Mouse (Mus musculus): ENCODE measurements around the gene Casz1. TPM values are rescaled to one million over a fixed set of nuclear protein-coding genes. Genes with fewer than 3 reads are reported as not detected.

Gene Casz1
- polyA plus RNA-seq, 1 experiment from 2014 or later = 20.7 TPM

DNA sequence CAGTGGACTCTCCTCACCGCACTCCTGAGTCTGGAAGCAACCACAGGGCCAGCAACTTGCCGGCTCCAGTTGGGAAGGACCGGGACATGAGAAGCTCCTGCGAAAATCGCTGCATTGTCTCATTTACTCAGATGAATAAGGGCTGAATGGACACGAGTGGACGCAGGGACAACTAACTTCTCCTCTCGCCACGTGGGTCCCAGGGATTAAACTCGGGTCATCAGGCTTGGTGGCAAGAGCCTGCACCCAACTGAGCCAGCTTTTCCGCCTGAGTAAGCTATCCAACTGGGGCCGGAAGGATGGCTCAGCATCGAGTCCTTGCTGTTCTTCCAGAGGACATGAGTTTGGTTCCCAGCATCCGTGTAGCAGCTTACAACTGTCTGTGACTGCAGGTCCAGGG is 169.2 kb downstream of the Casz1 start:
- Histone ChIP-seq H3K4me3 (no peak overlapping the region), H3K36me3 (no peaks in the 10 kb centered on the region), H3K9me3 (replicated peaks) (no peaks in the 10 kb centered on the region), H3K4me2 (no peak overlapping the region), H3K9ac (no peak overlapping the region), H3K27me3 (no peaks in the 10 kb centered on the region), H3K27ac (no peak overlapping the region), H3K4me1 (replicated peaks) (peaks cover 56% of the 10 kb centered on the region)
- no peak for ATAC-seq (replicated peaks; ENCODE audit: insufficient number of reproducible peaks, insufficient read depth, low FRiP score, low read depth)
- WGBS = 88% methylated on average over 14 of the region's 14 CpGs

DNA sequence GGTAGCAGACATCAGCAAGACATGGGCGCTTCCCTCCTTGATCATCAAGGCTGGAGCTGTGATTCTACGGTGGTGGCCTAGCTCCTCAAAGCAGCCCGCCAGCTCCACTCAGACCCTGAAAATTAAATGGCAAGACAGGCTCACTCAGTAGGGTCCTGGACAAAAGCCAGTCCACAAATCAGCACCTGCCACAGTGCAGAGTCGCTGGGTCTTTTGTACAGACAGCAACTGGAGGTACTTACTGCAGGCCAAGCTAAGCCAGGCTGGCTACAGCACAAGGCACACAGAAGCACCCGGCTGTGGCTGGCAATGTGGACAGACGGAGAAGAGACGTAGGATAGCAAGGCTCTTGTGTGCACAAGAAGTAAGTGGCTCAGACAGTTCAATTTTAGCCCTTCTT is 170.6 kb downstream of the Casz1 start:
- Histone ChIP-seq H3K27ac (peak overlapping the region; percentile 64), H3K27me3 (no peaks in the 10 kb centered on the region), H3K4me2 (no peak overlapping the region), H3K4me1 (replicated peaks) (peaks cover 55% of the 10 kb centered on the region), H3K4me3 (no peak overlapping the region), H3K9me3 (replicated peaks) (no peaks in the 10 kb centered on the region), H3K9ac (no peak overlapping the region), H3K36me3 (no peaks in the 10 kb centered on the region)
- WGBS = 48% methylated on average over 7 of the region's 7 CpGs
- ATAC-seq (replicated peaks; ENCODE audit: insufficient number of reproducible peaks, insufficient read depth, low FRiP score, low read depth) = peak; percentile 38; the same call in 1 of the 2 replicates

DNA sequence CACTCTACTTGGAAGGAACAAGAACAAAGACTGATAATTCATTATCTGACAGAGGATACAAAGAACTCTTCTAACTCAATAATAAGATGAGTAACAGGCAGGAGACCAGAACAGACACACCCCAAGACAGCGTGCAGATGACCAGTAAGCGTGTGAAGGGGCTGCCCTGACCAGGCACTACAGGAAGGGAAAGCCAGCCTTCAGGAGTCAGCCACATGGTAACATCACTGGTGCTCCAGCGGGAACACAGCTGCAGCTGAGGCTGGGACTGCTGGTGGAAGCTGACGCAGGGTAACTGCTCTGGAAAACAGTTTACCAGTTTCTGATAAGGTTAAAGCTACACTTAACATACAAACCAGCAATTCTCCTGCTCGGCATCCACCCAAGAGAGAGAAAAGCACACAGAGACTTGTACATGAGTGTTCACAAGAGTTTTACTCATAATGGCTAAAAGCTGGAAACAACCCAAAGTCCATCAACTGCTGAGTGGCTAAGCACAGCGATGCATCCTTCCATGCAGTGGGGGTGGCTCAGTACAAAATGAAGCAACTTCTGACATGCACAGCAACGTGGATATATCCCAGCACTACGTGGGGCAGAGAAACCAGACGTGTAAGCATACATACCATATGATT is 174.1 kb downstream of the Casz1 start:
- no peak overlapping the region for H3K9ac ChIP-seq
- H3K27me3 ChIP-seq = no peaks in the 10 kb centered on the region
- peak overlapping the region; percentile 37; the same call in 1 of the 2 replicates for H3K27ac ChIP-seq
- no peak for ATAC-seq (replicated peaks; ENCODE audit: insufficient number of reproducible peaks, insufficient read depth, low FRiP score, low read depth)
- no peak overlapping the region for H3K4me2 ChIP-seq
- no peak overlapping the region for H3K4me3 ChIP-seq
- H3K4me1 ChIP-seq (replicated peaks) = peaks cover 49% of the 10 kb centered on the region
- 62% methylated on average over 9 of the region's 9 CpGs for WGBS
- no peaks in the 10 kb centered on the region for H3K9me3 ChIP-seq (replicated peaks)
- H3K36me3 ChIP-seq = no peaks in the 10 kb centered on the region

DNA sequence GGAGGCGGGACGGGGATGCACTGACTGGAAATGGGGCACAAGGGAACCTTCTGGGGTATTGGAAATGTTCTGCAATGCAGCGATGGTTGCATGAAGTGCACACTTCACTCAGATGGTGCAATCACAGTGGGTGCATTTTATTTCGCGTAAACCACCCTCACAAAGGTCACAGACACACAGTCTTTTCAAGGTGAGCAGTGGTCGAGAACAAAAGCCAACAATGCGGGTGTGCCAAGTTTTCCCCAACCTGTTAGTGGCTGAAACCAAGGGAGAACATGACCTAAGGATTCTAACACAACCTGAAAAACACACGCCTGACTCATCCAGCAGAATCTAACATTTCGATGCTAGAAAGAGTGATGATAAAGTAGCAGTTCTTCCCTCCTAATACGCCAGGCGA is 174.7 kb downstream of the Casz1 start:
- WGBS = 78% methylated on average over 11 of the region's 11 CpGs
- Histone ChIP-seq H3K4me3 (no peak overlapping the region), H3K4me1 (replicated peaks) (peaks cover 49% of the 10 kb centered on the region), H3K9ac (no peak overlapping the region), H3K9me3 (replicated peaks) (no peaks in the 10 kb centered on the region), H3K27me3 (no peaks in the 10 kb centered on the region), H3K36me3 (0 out of 2 replicates have a peak, but pooled peaks cover 5% of the 10 kb centered on the region), H3K4me2 (no peak overlapping the region), H3K27ac (peak overlapping the region; percentile 37; the same call in 1 of the 2 replicates)
- no peak for ATAC-seq (replicated peaks; ENCODE audit: insufficient number of reproducible peaks, insufficient read depth, low FRiP score, low read depth)

DNA sequence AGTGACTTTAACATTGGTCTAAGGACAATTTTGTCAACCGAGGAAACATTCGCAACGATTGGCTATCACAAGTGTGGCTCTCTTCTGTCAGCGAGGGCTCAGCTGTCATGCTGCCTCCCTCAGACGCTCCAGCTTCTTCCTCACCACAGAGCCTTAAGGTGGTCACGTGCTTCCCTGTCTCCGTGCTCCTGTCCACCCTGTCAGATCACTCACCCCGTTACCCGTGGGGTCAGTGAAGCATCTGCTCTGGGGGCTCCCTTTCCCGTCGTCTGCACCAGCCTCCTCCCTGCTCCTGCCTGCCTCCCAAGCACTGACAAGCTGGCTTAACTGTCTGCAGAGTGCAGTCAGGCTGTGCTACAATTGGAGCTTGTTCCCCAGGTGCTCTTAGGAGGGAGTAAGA is 175.6 kb downstream of the Casz1 start:
- no peak overlapping the region for H3K9ac ChIP-seq
- H3K27me3 ChIP-seq = no peaks in the 10 kb centered on the region
- no peak overlapping the region for H3K4me3 ChIP-seq
- ATAC-seq (replicated peaks; ENCODE audit: insufficient number of reproducible peaks, insufficient read depth, low FRiP score, low read depth) = no peak
- H3K4me1 ChIP-seq (replicated peaks) = peaks cover 44% of the 10 kb centered on the region
- H3K27ac ChIP-seq = no peak overlapping the region
- 44% methylated on average over 11 of the region's 11 CpGs for WGBS
- H3K9me3 ChIP-seq (replicated peaks) = no peaks in the 10 kb centered on the region
- H3K4me2 ChIP-seq = no peak overlapping the region
- H3K36me3 ChIP-seq = 0 out of 2 replicates have a peak, but pooled peaks cover 5% of the 10 kb centered on the region

DNA sequence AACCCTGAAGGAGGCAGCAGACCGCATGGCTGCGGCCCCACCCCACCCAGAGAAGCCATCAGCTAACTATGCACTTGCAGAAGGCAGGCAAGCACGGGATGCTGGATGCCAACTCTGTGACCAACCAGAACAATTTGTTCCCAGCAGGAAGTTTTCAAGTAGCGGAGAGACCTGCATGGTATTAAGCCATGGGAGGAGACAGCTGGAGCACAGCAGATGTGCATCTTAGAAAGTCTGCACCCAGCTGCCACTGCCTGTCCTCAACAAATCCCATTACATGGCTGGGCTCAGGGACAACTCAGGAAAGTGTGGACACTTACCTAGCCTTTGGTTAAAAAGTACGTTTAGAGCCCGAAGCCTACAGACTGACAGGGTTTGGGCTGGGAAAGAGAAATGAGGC is 178.0 kb downstream of the Casz1 start:
- H3K9ac ChIP-seq = no peak overlapping the region
- H3K9me3 ChIP-seq (replicated peaks) = no peaks in the 10 kb centered on the region
- no peak overlapping the region for H3K4me2 ChIP-seq
- 0 out of 2 replicates have a peak, but pooled peaks cover 5% of the 10 kb centered on the region for H3K36me3 ChIP-seq
- no peak for ATAC-seq (replicated peaks; ENCODE audit: insufficient number of reproducible peaks, insufficient read depth, low FRiP score, low read depth)
- no peak overlapping the region for H3K4me3 ChIP-seq
- peaks cover 61% of the 10 kb centered on the region for H3K4me1 ChIP-seq (replicated peaks)
- no peaks in the 10 kb centered on the region for H3K27me3 ChIP-seq
- H3K27ac ChIP-seq = no peak overlapping the region
- WGBS = 70% methylated on average over 6 of the region's 6 CpGs

DNA sequence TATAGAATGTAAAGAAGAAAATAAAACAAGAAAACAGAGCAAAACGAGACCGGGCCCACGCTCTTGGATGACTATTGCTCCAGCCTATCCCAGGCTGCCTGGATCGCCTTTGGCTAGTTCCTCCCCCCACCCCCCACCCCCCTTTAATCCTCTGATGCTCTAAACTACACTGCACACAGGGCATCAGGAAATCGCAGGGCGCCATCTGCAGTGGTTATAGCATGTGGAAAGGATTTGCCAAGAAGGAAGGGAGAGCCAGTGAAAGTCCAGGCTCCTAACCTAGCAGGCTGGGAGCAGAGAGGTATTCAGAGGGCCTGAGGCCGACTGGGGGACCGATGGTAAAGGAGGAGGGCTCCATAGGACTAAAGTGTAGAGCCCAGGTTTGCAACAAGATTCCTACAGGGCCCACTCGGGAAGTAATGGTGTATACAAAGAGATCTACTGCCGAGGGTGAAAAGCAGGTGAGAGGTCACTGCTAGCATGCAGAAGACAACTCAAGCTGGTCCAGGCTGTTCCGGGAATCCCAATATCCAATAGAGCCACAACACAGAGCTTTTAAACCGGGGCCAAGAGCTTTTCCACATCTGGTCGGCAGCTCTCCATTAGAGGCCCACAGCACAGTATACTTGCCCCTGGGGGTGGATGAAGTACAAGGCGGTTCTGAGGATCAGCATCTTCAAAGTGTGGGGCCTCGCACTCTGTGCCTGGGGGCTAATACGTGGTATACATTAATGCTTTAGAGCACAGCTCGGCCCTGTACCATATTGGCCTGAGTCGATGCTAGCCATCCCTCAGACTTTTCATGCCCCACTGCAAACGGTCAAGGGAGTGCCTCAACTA is 180.7 kb downstream of the Casz1 start:
- Histone ChIP-seq H3K4me1 (replicated peaks) (peaks cover 54% of the 10 kb centered on the region), H3K4me2 (no peak overlapping the region)

DNA sequence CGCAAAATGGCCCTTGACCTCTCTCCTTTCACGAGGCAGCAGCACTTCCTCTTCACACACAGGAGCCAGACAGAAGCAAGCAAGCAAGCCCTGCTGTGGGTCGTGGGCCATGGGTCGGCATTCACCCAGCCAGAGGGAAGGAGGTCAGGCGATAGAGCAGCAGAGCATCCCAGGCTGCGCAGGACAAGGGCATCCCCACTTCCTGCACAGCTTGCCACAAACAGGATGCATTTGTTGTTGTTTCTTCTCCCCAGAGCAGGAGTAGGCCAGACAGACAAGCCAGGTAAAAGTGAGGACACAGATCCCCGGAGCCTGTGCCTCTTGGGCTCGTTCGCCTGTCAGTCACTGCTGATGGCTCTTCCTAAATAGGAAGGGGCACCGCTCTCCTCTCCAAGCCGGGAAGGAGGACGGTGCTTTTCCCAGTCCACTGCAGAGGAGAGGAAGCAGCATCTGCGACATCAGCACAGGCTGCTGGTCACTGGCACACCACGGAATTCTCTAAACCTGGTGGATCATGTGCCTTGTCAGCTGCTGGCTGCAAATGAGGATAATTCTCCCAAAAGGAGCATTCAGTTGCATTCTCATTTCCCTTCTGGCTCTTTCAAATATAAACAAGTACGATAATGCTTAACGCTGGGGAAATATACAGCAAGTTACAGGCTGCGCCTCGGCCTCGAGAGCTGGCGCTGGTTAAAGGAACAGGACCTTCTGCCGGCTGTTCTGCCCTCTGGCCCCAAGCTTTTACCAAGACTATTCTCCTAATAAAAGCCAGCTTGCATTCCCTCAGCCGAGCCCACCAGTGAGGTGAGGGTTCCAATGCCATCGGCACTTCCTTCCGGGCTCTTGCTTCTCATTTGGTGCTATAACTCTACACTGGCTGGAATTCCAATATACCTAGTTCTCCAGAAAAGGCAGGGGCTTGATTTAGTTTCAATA is 181.6 kb downstream of the Casz1 start:
- Histone ChIP-seq H3K9ac (no peak overlapping the region), H3K27ac (no peak overlapping the region), H3K4me3 (no peak overlapping the region), H3K4me2 (no peak overlapping the region), H3K36me3 (0 out of 2 replicates have a peak, but pooled peaks cover 5% of the 10 kb centered on the region), H3K9me3 (replicated peaks) (no peaks in the 10 kb centered on the region), H3K27me3 (no peaks in the 10 kb centered on the region), H3K4me1 (replicated peaks) (peaks cover 46% of the 10 kb centered on the region)
- WGBS = 55% methylated on average over 24 of the region's 24 CpGs
- ATAC-seq (replicated peaks; ENCODE audit: insufficient number of reproducible peaks, insufficient read depth, low FRiP score, low read depth) = no peak

More for the DNA sequence above, 180.7 kb downstream of the Casz1 start:
- Histone ChIP-seq H3K4me3 (no peak overlapping the region), H3K9me3 (replicated peaks) (no peaks in the 10 kb centered on the region), H3K36me3 (0 out of 2 replicates have a peak, but pooled peaks cover 5% of the 10 kb centered on the region), H3K9ac (no peak overlapping the region), H3K27ac (no peak overlapping the region), H3K27me3 (no peaks in the 10 kb centered on the region)
- WGBS = 78% methylated on average over 19 of the region's 19 CpGs
- ATAC-seq (replicated peaks; ENCODE audit: insufficient number of reproducible peaks, insufficient read depth, low FRiP score, low read depth) = no peak

DNA sequence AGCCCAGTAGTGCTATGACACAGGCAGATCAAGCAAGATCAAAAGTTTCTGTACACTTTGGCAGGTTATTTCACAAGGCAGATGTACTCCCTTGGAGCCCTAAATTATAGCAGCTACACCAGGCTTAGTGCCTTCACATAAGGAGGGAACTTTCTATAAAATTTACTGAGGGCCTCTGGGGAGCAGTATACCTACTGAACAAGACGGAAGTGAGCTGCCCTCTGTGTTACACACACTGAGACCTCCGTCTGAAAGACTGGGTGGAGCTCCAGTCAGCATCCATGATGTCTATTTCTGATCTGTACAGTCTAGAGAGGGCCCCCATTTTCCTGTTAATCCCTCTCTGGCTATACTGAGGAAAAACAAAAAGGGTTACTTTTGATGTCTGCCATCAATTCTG is 185.8 kb downstream of the Casz1 start:
- Histone ChIP-seq H3K9ac (no peak overlapping the region), H3K4me1 (replicated peaks) (peaks cover 32% of the 10 kb centered on the region), H3K4me3 (no peak overlapping the region), H3K27me3 (no peaks in the 10 kb centered on the region), H3K9me3 (replicated peaks) (no peaks in the 10 kb centered on the region), H3K27ac (no peak overlapping the region), H3K36me3 (no peaks in the 10 kb centered on the region), H3K4me2 (no peak overlapping the region)
- 42% methylated on average over 2 of the region's 2 CpGs for WGBS
- no peak for ATAC-seq (replicated peaks; ENCODE audit: insufficient number of reproducible peaks, insufficient read depth, low FRiP score, low read depth)

DNA sequence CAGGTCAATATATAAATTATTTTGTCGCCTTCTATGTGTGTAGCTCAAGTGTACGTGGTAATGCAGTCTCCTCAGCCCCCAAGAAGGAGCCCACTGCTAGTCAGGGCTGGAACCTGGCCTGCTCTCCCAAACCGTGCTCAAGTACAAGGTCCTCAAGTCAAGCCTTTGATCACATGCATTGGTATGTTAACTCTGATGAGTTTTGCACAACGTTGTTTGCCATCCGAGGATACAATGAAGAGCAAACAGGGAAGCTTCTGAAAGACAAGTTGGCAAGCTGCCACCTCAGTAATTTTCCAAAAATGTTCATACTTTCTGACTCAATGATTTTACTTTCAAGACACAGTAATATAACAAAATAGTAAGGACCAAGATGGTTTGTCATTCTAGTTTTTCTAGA is 189.7 kb downstream of the Casz1 start:
- Histone ChIP-seq H3K4me3 (no peak overlapping the region), H3K36me3 (no peaks in the 10 kb centered on the region), H3K9ac (no peak overlapping the region), H3K9me3 (replicated peaks) (no peaks in the 10 kb centered on the region), H3K4me2 (no peak overlapping the region), H3K27me3 (no peaks in the 10 kb centered on the region), H3K4me1 (replicated peaks) (no peaks in the 10 kb centered on the region), H3K27ac (no peak overlapping the region)
- 73% methylated on average over 5 of the region's 5 CpGs for WGBS
- ATAC-seq (replicated peaks; ENCODE audit: insufficient number of reproducible peaks, insufficient read depth, low FRiP score, low read depth) = no peak

DNA sequence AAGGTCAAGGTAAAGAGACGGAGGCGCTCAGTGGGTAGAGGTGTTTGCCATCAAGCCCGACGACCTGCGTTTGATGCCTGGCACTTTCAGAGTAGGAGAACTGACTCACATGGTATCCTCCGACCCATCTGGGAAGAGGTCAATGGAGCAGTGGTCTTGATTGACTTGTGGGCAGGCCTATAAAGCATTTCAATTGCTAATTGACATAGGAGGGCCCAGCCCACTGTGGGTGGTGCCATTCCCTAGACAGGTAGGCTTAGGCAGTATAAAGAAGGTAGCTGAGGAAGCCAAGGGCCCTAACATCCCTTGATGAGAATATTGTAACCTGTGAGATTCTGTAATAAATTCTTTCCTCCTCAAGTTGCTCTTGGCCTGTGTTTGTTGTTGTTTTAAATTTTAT is 196.5 kb downstream of the Casz1 start:
- 91% methylated on average over 6 of the region's 6 CpGs for WGBS
- Histone ChIP-seq H3K4me2 (no peak overlapping the region), H3K9me3 (replicated peaks) (no peaks in the 10 kb centered on the region), H3K27me3 (no peaks in the 10 kb centered on the region), H3K9ac (no peak overlapping the region), H3K36me3 (no peaks in the 10 kb centered on the region; the same call in 1 of the 2 replicates), H3K27ac (no peak overlapping the region), H3K4me3 (no peak overlapping the region), H3K4me1 (replicated peaks) (no peaks in the 10 kb centered on the region)
- no peak for ATAC-seq (replicated peaks; ENCODE audit: insufficient number of reproducible peaks, insufficient read depth, low FRiP score, low read depth)
